Mouse (Mus musculus) liver, postnatal 0 days (tissue): ENCODE data around the gene Hhipl1.

Source experiments
- CTCF ChIP-seq: sonication (generic); IDR thresholded peaks from 2 replicates; pipeline ENCODE4 v1.5.1; 2016; ENCODE audit warnings: antibody characterized with exemption, low read depth
- EP300 ChIP-seq: IDR thresholded peaks from 2 replicates; pipeline ENCODE4 v1.6.1; 2016; ENCODE audit warnings: antibody characterized with exemption, low read depth, mild to moderate bottlenecking

- no peak for TF ChIP-seq EP300
- no peak for TF ChIP-seq CTCF
These were observed 38.4 kb upstream of the Hhipl1 start for GRCm38 (mm10) chr12:108267653-108268052.
